Mouse (Mus musculus) testis, adult 2 months (tissue): ENCODE measurements around the gene Prcp. TPM values are rescaled to one million over a fixed set of nuclear protein-coding genes. Genes with fewer than 3 reads are reported as not detected.
"Not testable (repeated sequence)": the region's sequence is repeated elsewhere in the genome, so short reads cannot be mapped to it uniquely, and the experiment has no call there.

Experiments
- H3K27ac ChIP-seq: fragments of 200-500 bp; 2 replicates; pipeline ENCODE4 v1.5.1; 2012; ENCODE audit warnings: low read depth, low read length; ENCODE audit not compliant: control insufficient read depth, insufficient read depth
- H3K27me3 ChIP-seq: fragments of 200-500 bp; 2 replicates; pipeline ENCODE4 v1.6.1; 2012; ENCODE audit warnings: mild to moderate bottlenecking, low read length, moderate library complexity; ENCODE audit not compliant: control insufficient read depth, insufficient read depth
- H3K36me3 ChIP-seq: fragments of 200-500 bp; 2 replicates; pipeline ENCODE4 v1.6.1; 2012; ENCODE audit warnings: mild to moderate bottlenecking, low read length; ENCODE audit not compliant: control insufficient read depth, insufficient read depth
- H3K4me1 ChIP-seq: fragments of 200-500 bp; 2 replicates; pipeline ENCODE4 v1.6.1; 2012; ENCODE audit warnings: low read length; ENCODE audit not compliant: control insufficient read depth, insufficient read depth
- H3K4me3 ChIP-seq: fragments of 200-500 bp; 2 replicates; pipeline ENCODE4 v1.5.1; 2012; ENCODE audit warnings: low read depth, mild to moderate bottlenecking, low read length, moderate library complexity, mixed read lengths; ENCODE audit not compliant: control insufficient read depth
- CTCF ChIP-seq: fragments of 200-500 bp; IDR thresholded peaks from 2 replicates; pipeline ENCODE4 v1.5.1; 2012; ENCODE audit warnings: low read depth, mild to moderate bottlenecking, inconsistent platforms, low read length, moderate library complexity; ENCODE audit not compliant: control insufficient read depth, insufficient read depth, insufficient replicate concordance
- POLR2A ChIP-seq: fragments of 200-500 bp; IDR thresholded peaks from 2 replicates; pipeline ENCODE4 v1.6.1; 2012; ENCODE audit warnings: low read depth, mild to moderate bottlenecking, inconsistent platforms, low read length, moderate library complexity; ENCODE audit not compliant: control insufficient read depth
- polyA plus RNA-seq: library from polyadenylated mRNA; depleted of rRNA; stranded (reverse); fragments of >200 nt; gene quantifications from 2 replicates; pipeline ENCODE4 v1.2.3, GENCODE M21; 2012

Gene Prcp
- polyA plus RNA-seq, 1 experiment, result 28.5 TPM

- Histone ChIP-seq H3K4me3 (no peak overlapping the region), H3K27me3 (no peaks in the 10 kb centered on the region), H3K36me3 (no peaks in the 10 kb centered on the region), H3K4me1 (no peaks in the 10 kb centered on the region), H3K27ac (no peak overlapping the region)
- TF ChIP-seq POLR2A (no peak), CTCF (no peak)
Measured at GRCm38 (mm10) chr7:92893478-92893877, 19.2 kb downstream of the Prcp start.

DNA sequence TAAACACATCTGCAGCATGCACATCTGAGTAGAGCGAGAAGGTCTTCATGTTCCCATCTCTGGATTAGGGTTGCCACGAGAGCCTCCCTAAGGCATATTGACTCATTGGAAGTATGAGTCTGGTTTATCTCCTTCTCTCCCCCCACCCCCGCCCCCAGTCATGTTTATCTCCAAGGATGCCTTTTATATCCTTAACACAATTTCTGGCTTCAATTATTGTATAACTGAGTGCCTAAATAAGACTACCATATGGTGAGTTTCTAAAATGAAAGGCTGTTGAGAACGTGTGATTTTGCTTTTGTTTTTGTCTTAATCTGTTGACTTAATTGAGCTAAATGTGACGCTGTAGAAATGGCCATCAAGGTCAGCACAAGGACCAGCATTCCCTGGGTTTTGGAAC is 21.8 kb downstream of the Prcp start:
- no peak for TF ChIP-seq CTCF
- no peak for TF ChIP-seq POLR2A
- H3K4me3 ChIP-seq, result no peak overlapping the region
- H3K27me3 ChIP-seq, result no peaks in the 10 kb centered on the region
- H3K4me1 ChIP-seq, result no peaks in the 10 kb centered on the region
- H3K36me3 ChIP-seq, result no peaks in the 10 kb centered on the region
- H3K27ac ChIP-seq, result no peak overlapping the region

DNA sequence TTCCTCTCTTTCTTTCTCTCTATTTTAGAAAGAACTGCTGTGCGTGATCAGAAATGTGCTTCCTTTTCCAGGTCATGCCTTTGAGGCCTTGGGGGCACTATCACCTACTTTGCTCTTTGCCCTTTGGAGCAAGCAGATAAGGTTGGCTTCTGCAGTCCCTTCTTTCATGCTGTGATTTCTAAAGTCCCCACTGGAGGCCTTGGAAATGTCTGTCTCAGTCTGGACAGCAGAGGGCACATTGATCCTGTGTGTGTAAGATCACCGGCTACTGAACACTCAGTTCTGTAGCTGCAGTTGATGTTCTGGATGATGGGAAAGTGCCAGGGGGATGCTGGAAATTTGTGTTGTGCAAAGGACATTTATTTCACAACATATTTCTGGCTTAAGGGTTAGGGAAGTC is 22.8 kb downstream of the Prcp start:
- Histone ChIP-seq H3K27me3 (no peaks in the 10 kb centered on the region), H3K27ac (no peak overlapping the region), H3K4me3 (no peak overlapping the region), H3K4me1 (no peaks in the 10 kb centered on the region), H3K36me3 (no peaks in the 10 kb centered on the region)
- TF ChIP-seq CTCF, result no peak
- no peak for TF ChIP-seq POLR2A

GRCm38 (mm10) chr7:92903360-92904038 is 29.2 kb downstream of the Prcp start:
- TF ChIP-seq CTCF (peak; percentile 74), POLR2A (no peak)
- no peaks in the 10 kb centered on the region for H3K27me3 ChIP-seq
- H3K4me3 ChIP-seq, result no peak overlapping the region
- H3K27ac ChIP-seq, result no peak overlapping the region
- no peaks in the 10 kb centered on the region for H3K4me1 ChIP-seq
- no peaks in the 10 kb centered on the region for H3K36me3 ChIP-seq

DNA sequence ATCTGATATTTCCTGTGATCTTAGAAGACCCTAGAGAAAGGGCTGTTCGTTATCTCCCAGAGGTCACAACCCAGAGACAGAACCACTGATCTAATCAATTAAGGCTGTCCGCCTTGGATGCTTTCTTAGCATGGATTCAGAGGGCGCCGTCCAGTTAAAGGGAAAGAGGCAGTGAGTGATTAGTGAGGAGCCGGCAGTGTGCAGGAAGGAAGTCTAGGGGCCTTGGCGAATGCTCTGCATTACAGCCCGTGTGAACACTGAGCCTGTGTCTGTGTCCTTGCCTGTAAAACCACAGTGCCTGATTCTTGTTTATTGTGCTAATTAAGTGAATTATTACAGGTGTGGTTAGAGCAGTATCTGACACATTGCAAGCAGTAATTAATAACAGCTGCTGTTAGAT is 30.0 kb downstream of the Prcp start:
- H3K27ac ChIP-seq, H3K4me1 ChIP-seq, H3K4me3 ChIP-seq, H3K36me3 ChIP-seq, H3K27me3 ChIP-seq: not testable (repeated sequence)

- no peaks in the 10 kb centered on the region for H3K27me3 ChIP-seq
- H3K4me1 ChIP-seq, result no peaks in the 10 kb centered on the region
- H3K27ac ChIP-seq, result no peak overlapping the region
- no peak overlapping the region for H3K4me3 ChIP-seq
- no peak for TF ChIP-seq CTCF
- no peaks in the 10 kb centered on the region for H3K36me3 ChIP-seq
Measured at GRCm38 (mm10) chr7:92920172-92920856, 46.0 kb downstream of the Prcp start.

- H3K4me1 ChIP-seq, result no peaks in the 10 kb centered on the region
- no peaks in the 10 kb centered on the region for H3K36me3 ChIP-seq
- H3K4me3 ChIP-seq, result no peak overlapping the region
- no peak for TF ChIP-seq CTCF
- no peak for TF ChIP-seq POLR2A
- H3K27ac ChIP-seq, result no peak overlapping the region
- H3K27me3 ChIP-seq, result no peaks in the 10 kb centered on the region
Measured at GRCm38 (mm10) chr7:92920857-92921172, 46.5 kb downstream of the Prcp start.

DNA sequence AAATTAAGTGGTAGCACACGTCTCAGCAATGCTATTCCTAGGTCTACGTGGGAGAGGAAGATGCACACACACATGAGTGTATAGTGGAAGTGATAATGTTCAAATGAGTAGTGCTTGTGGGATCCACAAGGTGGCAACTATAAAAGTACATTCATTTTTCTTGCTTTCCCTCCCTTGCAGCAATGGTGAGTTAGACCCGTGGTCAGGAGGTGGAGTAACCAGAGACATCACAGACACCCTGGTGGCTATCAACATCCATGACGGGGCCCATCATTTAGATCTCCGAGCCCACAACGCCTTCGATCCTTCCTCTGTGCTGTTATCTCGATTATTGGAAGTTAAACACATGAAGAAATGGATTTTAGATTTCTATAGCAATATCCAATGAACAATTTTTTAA is 58.5 kb downstream of the Prcp start:
- Histone ChIP-seq H3K36me3 (no peaks in the 10 kb centered on the region), H3K27ac (no peak overlapping the region), H3K4me3 (no peak overlapping the region), H3K27me3 (no peaks in the 10 kb centered on the region), H3K4me1 (no peaks in the 10 kb centered on the region)
- TF ChIP-seq POLR2A (no peak), CTCF (no peak)

DNA sequence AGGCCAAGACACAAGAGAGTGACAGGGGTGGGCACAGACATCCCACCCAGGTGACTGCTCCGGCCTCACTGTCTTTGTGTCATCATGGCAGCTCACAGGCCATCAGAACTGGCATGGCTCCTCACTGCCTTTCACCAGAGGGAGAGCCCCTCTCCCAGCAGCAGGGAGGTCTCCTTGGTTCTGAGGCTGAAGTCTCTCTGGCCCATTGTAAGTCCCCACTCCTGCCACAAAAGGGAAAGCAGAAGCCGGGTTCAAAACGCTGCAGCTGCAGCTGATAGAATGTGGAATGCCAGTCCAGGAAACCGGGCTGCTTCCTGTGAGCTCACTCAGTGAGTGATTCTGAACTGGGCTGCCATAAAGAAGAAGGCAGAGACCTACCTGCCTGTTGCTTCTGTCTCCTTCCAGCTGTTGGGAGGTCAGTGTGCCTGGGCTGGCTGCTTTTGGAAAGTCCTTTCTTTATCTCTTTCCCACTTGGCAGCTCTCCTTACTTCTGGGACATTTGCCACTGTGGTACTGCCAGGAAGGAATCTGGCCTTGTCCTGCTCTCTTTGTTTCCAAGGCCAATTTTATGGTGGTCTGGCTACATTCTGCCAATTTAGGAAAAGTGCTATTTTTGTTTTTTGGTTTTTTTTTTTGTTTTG is 59.2 kb downstream of the Prcp start:
- H3K4me3 ChIP-seq, H3K27me3 ChIP-seq, H3K4me1 ChIP-seq, H3K36me3 ChIP-seq, H3K27ac ChIP-seq: not testable (repeated sequence)
